Mouse (Mus musculus) monocyte, adult 2 months (primary cell): ENCODE measurements around the gene Cldn34c1.
A peak's percentile ranks its signal among the peaks of the same experiment; 100 is the strongest.
"Not testable (repeated sequence)": the region's sequence is repeated elsewhere in the genome, so short reads cannot be mapped to it uniquely, and the experiment has no call there.

ENCODE experiments used
- DNase-seq, 2 experiments: peaks; one replicate each; pipeline ENCODE4 v3.0.0; 2022; ENCODE audit warnings: low spot score in 2 of 2, low read depth in 1 of 2

Gene Cldn34c1

DNA sequence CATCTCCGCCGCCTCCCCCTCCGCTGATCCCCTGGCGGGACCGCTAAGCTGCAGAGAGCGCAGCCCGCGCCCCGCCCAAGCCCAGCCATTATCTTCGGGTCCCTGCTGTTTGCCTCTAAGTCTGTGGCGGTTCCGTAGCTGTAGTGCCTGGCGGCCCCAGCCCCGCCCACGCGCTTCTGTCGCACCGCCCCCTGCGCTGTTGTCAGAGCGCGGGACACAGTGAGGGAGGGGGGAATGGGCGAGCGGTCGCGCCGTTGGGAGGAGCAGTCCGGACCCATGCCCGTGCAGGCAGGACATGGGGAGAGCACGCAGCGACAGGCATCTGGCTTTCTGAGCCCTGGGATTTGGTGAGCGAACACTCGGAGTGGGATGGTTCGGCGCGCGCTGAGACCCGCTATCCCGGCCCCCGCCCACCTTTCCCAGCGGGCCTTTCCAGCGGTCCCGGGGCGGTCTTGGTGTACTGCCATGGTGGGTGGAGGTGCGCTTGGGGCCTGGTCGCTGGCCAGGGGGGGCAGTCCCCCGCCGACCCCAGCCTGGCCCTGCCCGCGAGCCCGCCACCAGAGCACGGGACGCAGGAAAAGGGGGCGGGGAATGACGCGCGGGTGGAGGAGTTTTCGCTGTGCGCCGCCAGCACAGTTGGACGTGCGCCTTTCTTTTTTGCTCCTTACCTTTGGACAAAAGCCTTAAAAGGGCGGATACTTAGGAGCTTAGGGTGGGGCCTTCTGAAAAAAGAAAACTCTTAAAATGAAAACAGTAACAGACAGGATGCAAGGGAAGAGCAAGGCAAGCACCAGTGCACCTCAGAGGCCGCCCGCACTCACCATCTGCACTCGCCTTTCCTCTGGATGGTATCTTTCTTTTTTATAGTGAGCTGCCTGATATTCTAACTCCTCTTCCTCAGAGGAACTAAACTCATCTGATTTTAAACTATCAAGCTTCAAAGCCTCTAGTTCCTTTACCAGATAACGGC, at the start of gene Cldn34c1:
Cldn34c1 (plus strand) TSS at position 205 of the 970 bp plus-strand sequence.
- DNase-seq: peak; percentile 16 to 24

DNA sequence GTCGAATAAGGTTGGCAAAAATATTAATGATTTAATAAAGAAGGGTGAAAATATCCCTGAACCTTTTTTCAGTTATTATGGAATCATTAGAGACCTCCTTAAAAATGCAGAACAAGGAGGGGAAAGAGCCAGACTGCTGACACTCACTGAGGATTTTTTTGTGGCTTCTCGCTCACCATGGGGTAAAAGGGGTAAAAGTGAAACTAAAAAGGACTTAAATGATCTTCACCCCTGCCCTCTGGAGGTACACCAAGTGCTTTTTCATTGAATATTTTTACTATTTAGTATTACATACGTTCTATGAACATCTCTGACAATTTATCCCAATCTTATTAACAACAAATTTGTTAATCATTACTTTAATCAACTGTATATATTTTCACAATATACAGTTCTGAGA, 15.9 kb upstream of the Cldn34c1 start:
- DNase-seq: no peak

DNA sequence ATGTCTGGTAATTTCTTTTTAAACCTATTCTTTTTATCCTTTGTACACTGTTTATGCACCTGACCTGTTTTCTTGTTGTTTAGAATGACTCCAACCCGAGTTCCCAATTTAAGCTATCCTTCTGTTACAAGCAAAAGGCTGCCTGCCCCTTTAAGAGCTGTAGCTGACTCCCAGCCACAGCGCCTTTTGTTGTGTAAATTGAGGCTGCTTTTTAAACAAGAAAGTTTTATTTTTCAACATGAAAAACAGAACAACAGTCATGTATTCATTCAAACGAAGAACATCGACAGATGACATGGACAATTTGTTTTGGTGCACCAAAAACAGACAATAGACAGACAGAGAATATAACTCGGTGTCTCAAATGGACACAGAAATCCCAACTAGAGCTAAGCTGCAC, 489 bp upstream of the Cldn34c1 start:
- DNase-seq: not testable (repeated sequence)

DNA sequence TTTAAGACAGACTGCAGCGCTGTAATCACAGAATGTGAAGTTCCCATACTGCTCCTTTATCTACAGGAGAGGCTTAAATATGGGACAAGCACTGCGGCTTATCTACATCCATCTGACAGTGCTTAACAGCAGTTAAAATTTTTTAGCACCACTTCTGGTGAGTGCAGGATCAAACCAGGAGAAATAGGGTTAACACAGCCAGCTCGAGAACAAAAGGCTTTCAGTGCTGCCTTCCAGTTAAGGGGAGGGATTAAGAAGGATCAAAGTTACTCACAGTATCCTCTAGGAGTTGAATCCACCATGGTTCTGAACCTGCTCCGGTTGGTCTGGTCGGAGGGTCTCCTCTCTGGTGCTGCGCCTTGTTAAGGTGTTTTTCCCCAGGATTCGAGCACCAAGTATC, 1.4 kb downstream of the Cldn34c1 start:
- not testable (repeated sequence) for DNase-seq

DNA sequence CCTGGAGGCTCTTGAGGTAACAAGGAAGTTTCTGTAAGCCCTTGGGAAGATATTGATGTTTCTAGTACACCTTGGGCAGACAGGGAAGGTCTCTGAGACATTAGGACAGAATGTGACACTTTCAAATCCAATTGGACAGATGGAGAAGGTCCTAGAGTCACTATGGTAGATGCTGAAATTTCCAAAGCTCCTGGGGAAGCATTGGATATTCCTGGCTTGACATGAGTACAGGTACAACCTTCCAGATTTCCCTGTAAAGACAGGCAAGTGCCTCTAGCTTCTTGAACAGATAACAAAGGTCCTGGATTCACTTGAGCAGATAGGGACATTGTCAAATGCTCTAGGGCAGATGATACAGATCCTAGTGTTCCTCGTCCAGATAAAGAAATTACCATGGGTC, 119.1 kb downstream of the Cldn34c1 start, which contains the start of gene Srsx:
Srsx (minus strand) TSS at position 101 of the 400 bp plus-strand sequence.
- not testable (repeated sequence) for DNase-seq
